21 mouse cellular contexts compared by ENCODE assay signal in the genomic region with DNA sequence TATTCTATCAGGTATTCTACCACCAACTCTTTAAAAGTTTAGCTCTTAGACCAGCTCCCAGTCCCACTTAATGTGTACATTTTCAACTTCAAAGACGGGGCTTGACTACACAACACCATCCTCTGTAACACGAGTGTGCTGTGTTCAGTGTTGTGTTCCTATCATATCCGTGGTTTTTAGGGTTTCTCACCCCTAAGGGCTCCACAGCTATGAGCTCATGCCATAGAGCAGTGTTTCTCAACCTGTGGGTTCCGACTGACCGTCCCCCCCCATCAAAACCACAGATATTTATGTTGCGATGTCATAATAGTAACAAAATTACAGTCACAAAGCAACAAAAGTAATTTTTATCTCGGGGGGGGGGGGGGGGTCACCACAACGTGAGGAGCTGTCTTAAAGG. TPM values are rescaled to one million over a fixed set of nuclear protein-coding genes. Genes with fewer than 3 reads are reported as not detected.
DNase-seq lines count a peak whose midpoint lies in the region; ATAC-seq and TF ChIP-seq lines count a peak whose summit lies in the region.
"Had no signal": no experiment of that assay in that cellular context is flagged by ENCODE, and none has a peak within 500 bp of the region (broad histone marks: within the 10 kb centered on the region; RNA-seq: fewer than 3 reads in every experiment).

No protein-coding gene starts in this region.

- H3K4me1 ChIP-seq in forebrain, embryonic 10.5 days: peaks cover 54% of the 10 kb centered on the region
- peaks cover 16% of the 10 kb centered on the region for H3K4me1 ChIP-seq in forebrain, embryonic 13.5 days
- peaks cover 28% of the 10 kb centered on the region for H3K4me1 ChIP-seq in midbrain, embryonic 11.5 days (ENCODE audit: control insufficient read depth, insufficient read depth, low read length)
- H3K4me1 ChIP-seq in midbrain, embryonic 16.5 days (ENCODE audit: control insufficient read depth, insufficient read depth, low read length): peaks cover 12% of the 10 kb centered on the region

- H3K27me3 ChIP-seq in forebrain, embryonic 10.5 days (ENCODE audit: poor library complexity, severe bottlenecking): peaks cover 40% of the 10 kb centered on the region
- 0 out of 2 replicates have a peak, but pooled peaks cover 3% of the 10 kb centered on the region for H3K27me3 ChIP-seq in forebrain, embryonic 13.5 days
- H3K27me3 ChIP-seq in midbrain, embryonic 11.5 days (ENCODE audit: control insufficient read depth, insufficient read depth, low read length): no peaks in the 10 kb centered on the region
- no peaks in the 10 kb centered on the region for H3K27me3 ChIP-seq in midbrain, embryonic 16.5 days (ENCODE audit: control insufficient read depth, insufficient read depth, low read depth, low read length)
- H3K27me3 ChIP-seq in Patski: no peaks in the 10 kb centered on the region
- H3K27me3 ChIP-seq: embryonic facial prominence, embryonic 12.5 days; hindbrain, embryonic 13.5 days had no signal

- no peaks in the 10 kb centered on the region for H3K36me3 ChIP-seq in forebrain, embryonic 10.5 days (replicated peaks)
- no peaks in the 10 kb centered on the region for H3K36me3 ChIP-seq in forebrain, embryonic 13.5 days (ENCODE audit: poor library complexity, severe bottlenecking)
- no peaks in the 10 kb centered on the region for H3K36me3 ChIP-seq in midbrain, embryonic 11.5 days (ENCODE audit: control insufficient read depth, insufficient read depth, low read length)
- H3K36me3 ChIP-seq in midbrain, embryonic 16.5 days (ENCODE audit: control insufficient read depth, insufficient read depth, low read length): no peaks in the 10 kb centered on the region
- H3K36me3 ChIP-seq: embryonic facial prominence, embryonic 12.5 days; heart, embryonic 10.5 days; hindbrain, embryonic 13.5 days had no signal

- in situ Hi-C loops in Patski (cut with MboI; ENCODE audit: low pct_unique_long_range_greater_than_20kb): no loop called here

- TF ChIP-seq CTCF in Patski (IDR thresholded peaks at IDR 0.05): no peak

- no peak overlapping the region for H3K4me3 ChIP-seq in forebrain, embryonic 10.5 days
- no peak overlapping the region for H3K4me3 ChIP-seq in forebrain, embryonic 13.5 days
- H3K4me3 ChIP-seq in midbrain, embryonic 11.5 days (ENCODE audit: low read depth, low read length): no peak overlapping the region
- H3K4me3 ChIP-seq in midbrain, embryonic 16.5 days (ENCODE audit: low read depth, low read length): no peak overlapping the region
- H3K4me3 ChIP-seq: embryonic facial prominence, embryonic 12.5 days; erythroblast, embryonic 14.5 days; gastrocnemius, adult 2 months; heart, embryonic 10.5 days; hindbrain, embryonic 13.5 days had no signal

- 0 out of 2 replicates have a peak, but pooled peaks cover 4% of the 10 kb centered on the region for H3K9me3 ChIP-seq in forebrain, embryonic 10.5 days
- H3K9me3 ChIP-seq in forebrain, embryonic 13.5 days (replicated peaks): no peaks in the 10 kb centered on the region
- H3K9me3 ChIP-seq in midbrain, embryonic 11.5 days (ENCODE audit: control insufficient read depth, low read length): no peaks in the 10 kb centered on the region
- no peaks in the 10 kb centered on the region for H3K9me3 ChIP-seq in midbrain, embryonic 16.5 days (replicated peaks; ENCODE audit: control insufficient read depth, low read length, poor library complexity, severe bottlenecking)
- H3K9me3 ChIP-seq: embryonic facial prominence, embryonic 12.5 days; heart, embryonic 10.5 days; hindbrain, embryonic 13.5 days had no signal

- 66% methylated on average over 8 of the region's 8 CpGs for WGBS in forebrain, embryonic 10.5 days
- 60% methylated on average over 8 of the region's 8 CpGs for WGBS in forebrain, embryonic 13.5 days
- 51% methylated on average over 8 of the region's 8 CpGs for WGBS in midbrain, embryonic 11.5 days
- 49% methylated on average over 8 of the region's 8 CpGs for WGBS in midbrain, embryonic 16.5 days

- POLR2A ChIA-PET in Patski (lab: Charles Lee): interaction anchor here (0.7 to 1.3 kb wide), 3 partner anchors 9 to 14 kb away, joined by 3 to 4 read pairs (median 3); no protein-coding TSS in a partner anchor

- no peak overlapping the region for H3K9ac ChIP-seq in forebrain, embryonic 13.5 days
- H3K9ac ChIP-seq in midbrain, embryonic 11.5 days (ENCODE audit: low read length): no peak overlapping the region
- H3K9ac ChIP-seq in midbrain, embryonic 16.5 days (ENCODE audit: low read depth, low read length): no peak overlapping the region
- H3K9ac ChIP-seq: embryonic facial prominence, embryonic 12.5 days; hindbrain, embryonic 13.5 days had no signal

- CTCF ChIA-PET in Patski (lab: Charles Lee): interaction anchor here (0.8 to 2.0 kb wide), 3 partner anchors 9 to 14 kb away, joined by 3 to 7 read pairs (median 3); no protein-coding TSS in a partner anchor

- DNase-seq in forebrain, embryonic 10.5 days (ENCODE audit: extremely low spot score, low spot score): no peak
- DNase-seq in midbrain, embryonic 11.5 days (ENCODE audit: low spot score, missing footprints): no peak
- DNase-seq in Patski (ENCODE audit: low read depth, low spot score): no peak
- no peak for DNase-seq in spleen, adult 12 weeks (ENCODE audit: low spot score)
- no peak for DNase-seq in urinary bladder, postnatal 36 days (ENCODE audit: low spot score in 2 of 2)
- DNase-seq: adrenal gland, postnatal 10 days; cerebellum, adult 11 months; cerebellum, adult 8-10 months; cerebellum, postnatal 14 days; gastrocnemius, adult 2 months; gastrocnemius, postnatal 25 days; heart, adult 18-20 months; heart, postnatal 10 days had no signal

- no peak overlapping the region for H3K4me2 ChIP-seq in forebrain, embryonic 13.5 days
- no peak overlapping the region for H3K4me2 ChIP-seq in midbrain, embryonic 11.5 days
- no peak overlapping the region for H3K4me2 ChIP-seq in midbrain, embryonic 16.5 days (ENCODE audit: low read length)
- H3K4me2 ChIP-seq: embryonic facial prominence, embryonic 12.5 days; hindbrain, embryonic 13.5 days had no signal

- ATAC-seq in forebrain, embryonic 13.5 days: no peak
- ATAC-seq in midbrain, embryonic 11.5 days (ENCODE audit: low FRiP score): no peak; the same call in 1 of the 2 replicates
- no peak for ATAC-seq in midbrain, embryonic 16.5 days
- peak; percentile 51 for ATAC-seq in Patski
- peak; percentile 38 for ATAC-seq in megakaryocyte, adult 5-6 weeks (ENCODE audit: poor library complexity, severe bottlenecking)
- ATAC-seq: hindbrain, postnatal 0 days had no signal

- peak overlapping the region; percentile 73 for H3K27ac ChIP-seq in forebrain, embryonic 10.5 days
- H3K27ac ChIP-seq in forebrain, embryonic 13.5 days: no peak overlapping the region
- peak overlapping the region; percentile 59; the same call in 1 of the 2 replicates for H3K27ac ChIP-seq in midbrain, embryonic 11.5 days (ENCODE audit: low read depth, low read length)
- H3K27ac ChIP-seq in midbrain, embryonic 16.5 days (ENCODE audit: low read length): no peak overlapping the region
- H3K27ac ChIP-seq: embryonic facial prominence, embryonic 12.5 days; gastrocnemius, adult 2 months; heart, embryonic 10.5 days had no signal

RNA-seq across cellular contexts. Expression of gene Axin2, which starts 34.1 kb away (rescaled TPM):
- 12.8 and 14.3 TPM in 2 replicates for polyA plus RNA-seq in forebrain, embryonic 10.5 days (2016; fragmentation: Nextera tagmentation; extraction: Ambion mirVana)
- polyA plus RNA-seq in forebrain, embryonic 13.5 days (2015; fragmentation: Nextera tagmentation; extraction: Ambion mirVana): 9.6 and 11.4 TPM in 2 replicates
- 20.8 and 23.1 TPM in 2 replicates for polyA plus RNA-seq in midbrain, embryonic 11.5 days (2014; fragmentation: Nextera tagmentation; extraction: Ambion mirVana)
- polyA plus RNA-seq in midbrain, embryonic 16.5 days (2015; fragmentation: Nextera tagmentation; extraction: Ambion mirVana): 9.3 and 11.3 TPM in 2 replicates
- 2.2 TPM for polyA plus RNA-seq in Patski (2021)
- total RNA-seq in megakaryocyte, adult 5-6 weeks (2015): 1.8 and 3.1 TPM in 2 replicates
- 1.3 and 1.5 TPM in 2 replicates for total RNA-seq in megakaryocyte, adult 5-6 weeks (2017)

Comparison
In these comparisons a context has a peak if more than half of its experiments do, and no peak if none do; other contexts are left out.
1. H3K27ac ChIP-seq: peak in forebrain, embryonic 10.5 days (single experiment) and midbrain, embryonic 11.5 days (single experiment); none in forebrain, embryonic 13.5 days (single experiment) and midbrain, embryonic 16.5 days (single experiment).
2. ATAC-seq: peak in Patski (single experiment) and megakaryocyte, adult 5-6 weeks (single experiment); none in forebrain, embryonic 13.5 days (single experiment), midbrain, embryonic 11.5 days (single experiment) and midbrain, embryonic 16.5 days (single experiment).